In the genomic region with DNA sequence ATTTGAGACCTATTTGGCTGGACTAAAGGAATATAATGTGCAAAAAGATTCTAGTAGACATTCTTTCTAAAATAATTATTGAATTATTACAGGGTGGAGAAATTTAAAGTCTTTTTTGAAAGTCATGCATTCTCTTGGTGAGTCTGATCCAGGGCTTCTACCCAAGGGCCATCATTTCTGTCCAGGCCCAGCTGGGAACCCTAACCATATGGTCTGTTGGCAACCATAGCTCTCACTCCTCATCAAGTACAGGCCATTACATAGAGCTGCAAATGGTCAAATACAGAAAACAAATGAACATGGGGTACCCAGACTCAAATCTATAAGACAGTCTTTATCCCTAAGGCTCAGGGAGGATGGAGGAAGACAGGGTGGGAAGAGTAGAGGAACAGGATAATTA, we compare ENCODE assay signal across 19 mouse cellular contexts.
DNase-seq lines count a peak whose midpoint lies in the region; ATAC-seq lines count a peak whose summit lies in the region.
"Had no signal": no experiment of that assay in that cellular context is flagged by ENCODE, and none has a peak within 500 bp of the region (broad histone marks: within the 10 kb centered on the region; RNA-seq: fewer than 3 reads in every experiment).

No protein-coding gene starts in this region.

- ATAC-seq in megakaryocyte-erythroid progenitor cell, adult 5-6 weeks (replicated peaks; ENCODE audit: low FRiP score, low TSS enrichment, poor library complexity, severe bottlenecking) = no peak
- ATAC-seq: forebrain, embryonic 13.5 days; intestine, postnatal 0 days; midbrain, embryonic 16.5 days; Patski had no signal

- peak; percentile 22 for DNase-seq in kidney, postnatal 10 days
- no peak for DNase-seq in kidney, adult 9 months
- peak; percentile 44 for DNase-seq in cerebellum, adult 11-12 months
- peak; percentile 49 for DNase-seq in cerebellum, adult 9-11 months
- DNase-seq in urinary bladder, postnatal 36 days (ENCODE audit: low spot score in 2 of 2) = no peak
- no peak for DNase-seq in kidney, postnatal 14 days
- DNase-seq: adrenal gland, postnatal 14 days; gastrocnemius, postnatal 10 days; kidney, postnatal 36 days; lung, embryonic 14.5 days; lung, postnatal 14 days; right cerebral cortex, adult 18-20 months; spleen, adult 18-20 months; thymus, postnatal 25 days had no signal

Comparison
In these comparisons a context has a peak if more than half of its experiments do, and no peak if none do; other contexts are left out.
1. DNase-seq: peak in kidney, postnatal 10 days (single experiment), cerebellum, adult 11-12 months (single experiment) and cerebellum, adult 9-11 months (single experiment); none in kidney, adult 9 months (single experiment), urinary bladder, postnatal 36 days (0 of 2) and kidney, postnatal 14 days (single experiment).